Mouse (Mus musculus) MEL (cell line): ENCODE measurements around the gene Fryl.

Source experiments
- GABPA ChIP-seq: IDR thresholded peaks from 2 replicates; pipeline ENCODE4 v1.6.1; 2012; ENCODE audit warnings: low read depth, mild to moderate bottlenecking, inconsistent platforms, low read length, improper control_type of control experiment, moderate library complexity
- SIN3A ChIP-seq: IDR thresholded peaks from 2 replicates; pipeline ENCODE4 v1.6.1; 2012; ENCODE audit warnings: low read length, improper control_type of control experiment, inconsistent platforms
- TCF12 ChIP-seq: IDR thresholded peaks from 2 replicates; pipeline ENCODE4 v1.6.1; 2014; ENCODE audit warnings: low read depth, mild to moderate bottlenecking, inconsistent platforms, low read length, improper control_type of control experiment, moderate library complexity
- USF2 ChIP-seq, 2 experiments: IDR thresholded peaks; 2 replicates each; pipeline ENCODE4 v1.6.1; 2011 to 2012; ENCODE audit warnings: improper control_type of control experiment in 2 of 2, low read length in 2 of 2, borderline replicate concordance in 1 of 2, inconsistent platforms in 1 of 2, low read depth in 1 of 2, mild to moderate bottlenecking in 1 of 2; ENCODE audit not compliant: insufficient read depth in 1 of 2

GRCm38 (mm10) chr5:73235201-73235600, 21.2 kb downstream of the Fryl start:
- TF ChIP-seq USF2 (IDR thresholded peaks at IDR 0.05; ENCODE audit: borderline replicate concordance in 1 of 2, insufficient read depth in 1 of 2, low read depth in 1 of 2, low read length in 2 of 2) (no peak), GABPA (no peak), TCF12 (no peak), SIN3A (no peak)
